Mouse (Mus musculus): ENCODE data around the gene Dnajc25. TPM values are rescaled to one million over a fixed set of nuclear protein-coding genes. Genes with fewer than 3 reads are reported as not detected.

The Dnajc25 gene
- polyA plus RNA-seq (2015; fragmentation: Nextera tagmentation; extraction: Ambion mirVana) = 11.2 and 12.9 TPM in 2 replicates

DNA sequence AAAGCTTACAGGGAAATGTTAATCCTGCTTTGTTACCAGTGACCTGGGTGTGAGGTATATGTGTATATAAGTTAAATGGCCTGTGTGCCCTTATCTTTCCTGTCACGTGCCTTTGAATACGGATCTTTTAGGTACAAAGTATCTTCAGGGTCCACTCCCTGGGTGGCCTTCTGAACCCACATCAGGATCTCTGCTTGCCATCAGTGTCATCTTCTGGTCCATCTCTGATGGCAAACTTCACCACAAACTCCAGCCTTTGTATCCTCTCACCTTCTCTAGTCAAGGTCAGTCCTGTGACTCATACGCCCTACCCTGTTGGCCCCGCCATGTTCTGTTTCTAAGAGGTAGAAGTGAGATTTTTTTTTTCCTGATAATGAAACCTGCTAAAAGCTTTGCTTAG, at the start of gene Dnajc25:
TSS of gene Dnajc25 (plus strand) at position 301 of the 400 bp plus-strand sequence.

DNA sequence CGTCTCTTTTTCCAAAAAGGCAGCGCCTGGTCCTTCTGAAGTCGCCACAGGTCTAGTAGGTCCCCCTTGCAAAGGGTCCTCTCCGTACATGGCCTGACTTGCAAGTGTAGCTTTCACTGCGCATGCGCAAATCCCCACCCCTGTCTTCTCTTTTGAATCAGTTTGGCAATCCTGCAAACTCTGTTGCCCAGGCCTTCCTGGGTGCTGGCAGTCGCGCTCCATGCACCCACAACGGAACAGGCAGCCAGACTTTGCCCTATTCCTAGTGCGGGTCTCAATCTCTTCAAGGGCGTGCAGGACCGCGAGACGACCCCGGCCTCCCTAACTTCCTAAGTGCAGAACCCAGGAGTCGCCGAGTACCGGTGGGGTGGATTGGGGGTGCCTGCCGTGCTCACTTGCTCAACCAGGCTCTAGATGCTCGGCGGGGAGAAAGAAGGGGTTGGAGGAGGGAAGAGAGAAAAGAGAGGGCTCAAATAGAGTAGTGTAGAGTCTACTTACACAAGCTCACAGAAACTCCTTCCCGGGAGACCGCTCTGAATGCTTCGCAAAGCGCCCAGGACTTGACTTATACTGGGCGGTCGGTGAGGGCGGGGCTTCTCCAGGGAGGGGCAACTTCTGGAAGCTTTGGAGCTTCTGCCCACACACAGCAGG, 8.2 kb upstream of the Dnajc25 start, which contains the start of gene Ptgr1:
TSS of gene Ptgr1 (minus strand) at position 580 of the 651 bp plus-strand sequence.

DNA sequence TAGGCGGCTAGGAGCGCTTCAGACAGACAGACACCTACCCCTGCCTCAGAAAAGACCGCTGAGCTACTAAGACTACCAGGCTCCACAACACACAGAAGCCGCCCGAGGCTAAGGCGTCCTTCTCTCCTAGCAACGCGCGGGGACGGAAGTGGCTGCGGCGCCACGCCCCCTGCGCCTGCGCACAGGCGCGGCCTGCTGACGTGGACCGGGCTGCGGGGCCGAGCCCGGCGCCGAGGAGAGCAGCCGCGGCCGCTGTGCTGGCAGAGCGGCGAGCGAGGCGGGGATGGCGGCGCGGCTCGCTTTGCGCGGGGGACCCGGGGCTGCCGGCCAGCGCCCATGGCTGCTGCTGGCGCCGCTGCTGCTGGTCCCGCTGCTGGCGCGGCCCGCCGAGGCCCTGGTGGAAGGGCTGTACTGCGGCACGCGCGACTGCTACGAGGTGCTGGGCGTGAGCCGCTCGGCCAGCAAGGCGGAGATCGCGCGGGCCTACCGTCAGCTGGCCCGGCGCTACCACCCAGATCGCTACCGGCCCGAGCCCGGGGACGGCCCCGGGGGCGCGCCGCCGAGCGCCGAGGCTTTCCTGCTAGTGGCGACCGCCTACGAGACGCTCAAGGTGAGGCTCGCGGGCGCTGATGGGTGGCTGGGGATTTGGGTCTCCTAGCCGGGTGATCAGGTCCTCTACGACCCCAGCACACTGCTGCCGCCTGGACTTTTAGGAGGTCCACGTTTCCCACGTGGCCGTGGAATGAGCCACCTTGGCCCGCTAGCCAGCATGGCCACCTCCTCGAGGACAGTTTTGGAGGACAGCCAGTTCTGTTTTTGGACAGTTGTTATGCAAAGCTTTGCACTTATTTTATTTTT, 8.3 kb downstream of the Dnajc25 start, which contains the start of gene Gm20503:
TSS of gene Gm20503 (plus strand) at position 263 of the 858 bp plus-strand sequence.

DNA sequence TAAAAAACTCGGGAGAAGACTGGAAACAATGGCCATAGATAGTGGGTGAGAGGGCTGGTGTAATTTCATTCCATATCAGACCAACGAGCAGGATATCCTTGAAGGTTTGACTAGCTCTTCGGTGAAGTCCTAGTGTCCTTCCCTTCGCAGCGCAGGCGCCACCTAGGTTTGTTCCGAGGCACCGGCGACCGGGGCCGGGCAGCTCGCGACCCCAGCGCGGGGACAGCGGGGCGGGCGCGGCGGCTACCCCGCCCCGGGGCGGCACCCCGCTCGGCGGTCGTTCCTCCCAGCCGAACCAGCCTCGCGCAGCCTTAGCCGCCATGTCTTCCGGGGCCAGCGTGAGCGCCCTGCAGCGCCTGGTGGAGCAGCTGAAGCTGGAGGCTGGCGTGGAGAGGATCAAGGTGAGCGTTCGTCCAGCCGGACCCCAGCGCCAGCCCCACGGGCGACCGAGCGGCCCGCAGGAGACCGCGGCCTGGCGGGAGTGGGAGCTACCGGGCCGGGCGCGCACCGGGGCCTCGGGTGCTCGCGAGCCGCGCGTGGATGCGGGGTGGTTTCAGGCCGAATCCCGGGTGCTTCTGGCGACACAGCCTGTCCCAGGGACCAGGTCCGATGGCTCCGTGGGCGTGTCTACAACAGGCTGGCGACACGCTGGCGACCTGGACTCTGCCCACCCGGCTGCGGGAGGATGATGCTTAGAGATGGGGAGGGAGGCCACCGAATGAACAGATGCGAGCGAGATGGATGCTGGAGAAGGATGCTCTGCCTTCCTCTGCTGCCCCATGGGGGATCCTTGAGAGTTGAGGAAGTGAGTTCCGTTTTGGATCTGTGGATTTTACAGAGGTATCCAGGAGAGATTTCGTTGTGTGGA, 40.3 kb downstream of the Dnajc25 start, which contains the start of gene Gng10:
TSS of gene Gng10 (plus strand) at position 171 of the 868 bp plus-strand sequence.

Other genes starting within 250 kb of the Dnajc25 start
- gene Olfr267, start 207.3 kb upstream of the Dnajc25 start, polyA plus RNA-seq (2015; fragmentation: Nextera tagmentation; extraction: Ambion mirVana) = not detected in 2 replicates
- 29.9 and 35.4 TPM in 2 replicates for gene Ecpas, start 82.3 kb upstream of the Dnajc25 start, polyA plus RNA-seq (2015; fragmentation: Nextera tagmentation; extraction: Ambion mirVana)
- gene Zkscan16, start 51.4 kb upstream of the Dnajc25 start, polyA plus RNA-seq (2015; fragmentation: Nextera tagmentation; extraction: Ambion mirVana) = 0.05 and 0.07 TPM in 2 replicates
- 7.6 and 10.3 TPM in 2 replicates for gene Ptgr1, start 7.9 kb upstream of the Dnajc25 start, polyA plus RNA-seq (2015; fragmentation: Nextera tagmentation; extraction: Ambion mirVana)
- 20.0 and 21.2 TPM in 2 replicates for gene Gm20503, start 8.1 kb downstream of the Dnajc25 start, polyA plus RNA-seq (2015; fragmentation: Nextera tagmentation; extraction: Ambion mirVana)
- 45.3 and 60.3 TPM in 2 replicates for gene Gng10, start 40.0 kb downstream of the Dnajc25 start, polyA plus RNA-seq (2015; fragmentation: Nextera tagmentation; extraction: Ambion mirVana)
- not detected in 2 replicates for gene AI481877, start 143.9 kb downstream of the Dnajc25 start, polyA plus RNA-seq (2015; fragmentation: Nextera tagmentation; extraction: Ambion mirVana)
- 7.4 and 8.2 TPM in 2 replicates for gene Ugcg, start 194.2 kb downstream of the Dnajc25 start, polyA plus RNA-seq (2015; fragmentation: Nextera tagmentation; extraction: Ambion mirVana)